Mouse (Mus musculus) midbrain, embryonic 12.5 days (tissue): Measurements from ENCODE around the gene Rpl9. TPM values are rescaled to one million over a fixed set of nuclear protein-coding genes. Genes with fewer than 3 reads are reported as not detected.

ENCODE experiments used
- ATAC-seq: fragments of 200-750 bp; cut with Nextera tagmentation; 2 replicates; pipeline ENCODE4 v1.8.0; 2017; ENCODE audit warnings: low read depth, moderate TSS enrichment, moderate library complexity; ENCODE audit not compliant: low FRiP score
- H3K27ac ChIP-seq: fragments of 300-500 bp; sonication (generic); replicated peaks from 2 replicates; pipeline ENCODE4 v1.5.1; 2016; ENCODE audit warnings: mild to moderate bottlenecking
- H3K27me3 ChIP-seq: fragments of 300-500 bp; sonication (generic); 2 replicates; pipeline ENCODE4 v1.6.1; 2016; ENCODE audit warnings: mild to moderate bottlenecking
- H3K36me3 ChIP-seq: fragments of 300-500 bp; sonication (generic); 2 replicates; pipeline ENCODE4 v1.6.1; 2016
- H3K4me1 ChIP-seq: fragments of 300-500 bp; sonication (generic); 2 replicates; pipeline ENCODE4 v1.6.1; 2016
- H3K4me2 ChIP-seq: fragments of 300-500 bp; sonication (generic); replicated peaks from 2 replicates; pipeline ENCODE4 v1.6.1; 2016; ENCODE audit warnings: mild to moderate bottlenecking, moderate library complexity
- H3K4me3 ChIP-seq: fragments of 300-500 bp; sonication (generic); 2 replicates; pipeline ENCODE4 v1.5.1; 2016; ENCODE audit warnings: mild to moderate bottlenecking
- H3K9ac ChIP-seq: fragments of 300-500 bp; sonication (generic); replicated peaks from 2 replicates; pipeline ENCODE4 v1.6.1; 2016; ENCODE audit warnings: mild to moderate bottlenecking, moderate library complexity
- H3K9me3 ChIP-seq: fragments of 300-500 bp; sonication (generic); 2 replicates; pipeline ENCODE4 v1.6.1; 2016; ENCODE audit warnings: mild to moderate bottlenecking
- WGBS: fragments of 180-500 bp; shearing (Covaris S2); methylation state at CpG from one replicate; pipeline ENCODE4 v1.1.7; 2016; 5-methylcytosine and 5-hydroxymethylcytosine counted together
- polyA plus RNA-seq: library from polyadenylated mRNA; unstranded; fragments of >200 nt; fragmentation: Nextera tagmentation; extraction: Ambion mirVana; gene quantifications from 2 replicates; pipeline ENCODE4 v1.2.1, GENCODE M21; 2016

Rpl9 gene
- polyA plus RNA-seq, 1 experiment from 2014 or later, result 717 TPM

DNA sequence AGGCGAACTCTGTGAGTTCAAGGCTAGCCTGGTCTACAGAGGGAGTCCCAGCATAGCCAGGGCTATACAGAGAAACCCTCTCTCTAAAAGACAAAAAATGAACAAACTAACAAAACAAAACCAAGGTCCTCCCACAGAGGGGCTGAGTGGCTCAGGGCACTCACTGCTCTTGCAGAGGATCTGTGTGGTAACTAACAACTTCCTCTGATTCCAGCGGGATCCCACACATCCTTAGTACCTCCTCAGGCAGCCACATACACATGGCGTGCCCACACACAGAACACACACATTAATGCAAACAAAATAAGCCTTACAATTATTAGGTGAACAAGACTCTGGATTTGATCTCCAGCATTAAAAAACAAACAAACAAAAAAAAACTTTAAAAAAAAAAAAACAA is 33.5 kb downstream of the Rpl9 start:
- ATAC-seq, result no peak
- Histone ChIP-seq H3K4me2 (no peak overlapping the region), H3K27ac (no peak overlapping the region), H3K9me3 (no peaks in the 10 kb centered on the region), H3K27me3 (no peaks in the 10 kb centered on the region), H3K4me3 (no peak overlapping the region), H3K36me3 (no peaks in the 10 kb centered on the region), H3K4me1 (no peaks in the 10 kb centered on the region), H3K9ac (no peak overlapping the region)
- WGBS, result 88% methylated on average over 3 of the region's 3 CpGs

DNA sequence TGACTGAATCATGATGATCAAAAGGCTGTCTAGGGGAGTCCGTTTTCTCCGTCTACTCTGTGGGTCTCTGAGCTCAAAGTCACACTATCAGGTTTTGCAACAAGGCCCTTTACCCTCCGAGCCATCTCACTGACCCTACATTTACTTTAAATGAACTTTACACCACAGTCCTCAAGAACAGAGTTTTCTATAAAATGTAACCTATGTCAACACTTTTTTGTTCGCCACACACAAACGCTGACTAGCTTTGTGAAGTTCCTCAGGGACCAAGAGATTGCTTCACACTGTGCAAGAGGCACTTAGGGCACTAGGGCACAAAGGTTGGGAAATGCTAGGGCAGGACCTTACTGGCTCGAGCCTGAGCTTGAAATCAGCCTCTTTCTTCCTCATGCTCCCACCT is 34.4 kb downstream of the Rpl9 start:
- Histone ChIP-seq H3K4me3 (no peak overlapping the region), H3K27me3 (no peaks in the 10 kb centered on the region), H3K4me2 (no peak overlapping the region), H3K9me3 (no peaks in the 10 kb centered on the region), H3K27ac (no peak overlapping the region), H3K4me1 (no peaks in the 10 kb centered on the region), H3K36me3 (no peaks in the 10 kb centered on the region), H3K9ac (no peak overlapping the region)
- 81% methylated on average over 6 of the region's 6 CpGs for WGBS
- no peak for ATAC-seq

DNA sequence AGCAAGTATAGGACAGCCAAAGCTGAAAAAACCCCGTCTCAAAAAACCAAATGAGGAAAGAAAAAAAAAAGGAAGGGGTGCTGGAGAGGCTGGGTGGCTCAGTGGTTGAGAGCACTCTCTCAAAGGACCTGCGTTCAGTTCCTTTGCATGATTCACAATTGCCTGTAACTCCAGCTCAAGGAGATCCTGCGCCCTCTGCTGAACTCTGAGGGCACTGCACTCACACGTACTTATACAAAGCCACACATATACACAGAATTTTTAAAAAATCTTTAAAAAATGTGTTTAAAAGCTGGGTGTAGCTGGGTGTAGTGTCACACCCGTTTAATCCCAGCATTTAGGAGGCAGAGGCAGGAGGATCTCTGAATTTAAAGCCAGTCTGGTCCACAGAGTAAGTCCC is 36.3 kb downstream of the Rpl9 start:
- no peaks in the 10 kb centered on the region for H3K9me3 ChIP-seq
- WGBS, result 76% methylated on average over 5 of the region's 5 CpGs
- H3K36me3 ChIP-seq, result no peaks in the 10 kb centered on the region
- H3K4me3 ChIP-seq, result no peak overlapping the region
- H3K9ac ChIP-seq, result no peak overlapping the region
- ATAC-seq, result no peak
- H3K27me3 ChIP-seq, result no peaks in the 10 kb centered on the region
- H3K4me2 ChIP-seq, result no peak overlapping the region
- H3K4me1 ChIP-seq, result no peaks in the 10 kb centered on the region
- H3K27ac ChIP-seq, result no peak overlapping the region

DNA sequence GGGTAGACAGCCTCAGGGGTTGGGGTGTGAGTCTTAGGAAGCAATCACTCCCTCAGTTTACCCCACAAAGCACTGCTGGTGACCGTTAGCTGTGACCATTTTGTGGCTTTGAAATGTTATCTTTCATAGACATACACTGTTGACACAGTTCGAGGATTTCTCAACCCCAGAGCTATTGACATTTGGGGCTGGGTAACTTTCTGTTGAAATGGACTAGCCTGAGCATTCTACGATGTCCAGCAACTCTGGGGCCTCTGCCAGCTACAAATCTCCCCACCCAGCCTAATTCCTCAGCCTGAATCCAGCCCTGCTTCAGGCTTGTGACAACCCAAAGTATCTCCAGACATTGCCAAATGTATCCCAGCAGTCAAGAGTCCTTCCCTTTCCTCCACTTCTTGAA is 37.1 kb downstream of the Rpl9 start:
- no peak overlapping the region for H3K4me3 ChIP-seq
- no peak overlapping the region for H3K4me2 ChIP-seq
- no peaks in the 10 kb centered on the region for H3K9me3 ChIP-seq
- no peak overlapping the region for H3K9ac ChIP-seq
- H3K27me3 ChIP-seq, result no peaks in the 10 kb centered on the region
- ATAC-seq, result no peak
- no peaks in the 10 kb centered on the region for H3K4me1 ChIP-seq
- H3K27ac ChIP-seq, result no peak overlapping the region
- H3K36me3 ChIP-seq, result no peaks in the 10 kb centered on the region
- WGBS, result 87% methylated on average over 3 of the region's 3 CpGs

DNA sequence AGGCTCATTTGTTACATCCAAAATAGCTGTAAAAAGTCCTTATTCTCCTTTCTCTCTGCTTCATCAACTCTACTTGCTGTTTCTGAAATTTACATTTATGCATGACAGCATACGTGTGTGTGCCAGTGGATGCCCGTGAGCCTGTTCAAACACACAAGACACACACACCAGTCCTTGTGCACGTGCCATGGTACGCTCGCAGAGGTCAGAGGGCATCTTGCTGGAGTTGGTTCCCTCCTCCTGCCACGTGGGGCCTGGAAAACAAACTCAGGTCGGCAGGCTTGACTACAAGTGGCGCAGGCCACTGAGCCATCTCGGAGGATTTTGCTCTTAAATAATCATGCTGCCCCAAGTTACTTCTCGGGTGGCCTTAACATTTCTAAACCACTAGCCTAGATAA is 40.7 kb downstream of the Rpl9 start:
- H3K4me2 ChIP-seq, result no peak overlapping the region
- H3K36me3 ChIP-seq, result no peaks in the 10 kb centered on the region
- no peaks in the 10 kb centered on the region for H3K4me1 ChIP-seq
- ATAC-seq, result no peak
- no peak overlapping the region for H3K9ac ChIP-seq
- no peak overlapping the region for H3K27ac ChIP-seq
- H3K27me3 ChIP-seq, result no peaks in the 10 kb centered on the region
- H3K4me3 ChIP-seq, result no peak overlapping the region
- H3K9me3 ChIP-seq, result no peaks in the 10 kb centered on the region
- 74% methylated on average over 10 of the region's 10 CpGs for WGBS

DNA sequence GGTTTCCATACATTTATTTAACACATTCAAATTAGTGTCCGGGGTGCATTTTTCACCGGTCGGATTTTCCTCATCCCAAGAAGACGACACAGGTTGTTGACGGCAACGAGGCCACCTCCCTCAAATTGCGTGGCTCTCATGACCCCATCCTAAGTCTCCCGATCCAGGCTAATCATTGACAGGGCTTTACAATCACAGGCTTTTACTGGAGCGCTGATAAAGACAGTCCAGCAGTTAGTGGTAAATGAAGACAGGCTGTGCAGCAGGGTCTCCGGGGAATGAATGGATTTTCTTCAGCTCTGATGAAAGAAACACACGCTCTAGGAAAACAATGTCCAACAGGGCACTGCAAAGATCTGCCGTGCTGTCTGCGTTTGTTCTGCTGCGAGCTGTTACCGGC is 43.1 kb downstream of the Rpl9 start, which contains the start of gene Klb:
Gene Klb (plus strand): TSS at position 147 of the 400 bp plus-strand sequence.
- Histone ChIP-seq H3K4me2 (peak within 1 kb of the TSS; percentile 35), H3K9ac (no peak within 1 kb of the TSS), H3K9me3 (no peaks in the 10 kb centered on the region), H3K27me3 (no peaks in the 10 kb centered on the region), H3K4me1 (no peaks in the 10 kb centered on the region), H3K4me3 (no peak within 1 kb of the TSS), H3K36me3 (no peaks in the 10 kb centered on the region), H3K27ac (no peak within 1 kb of the TSS)
- 54% methylated on average over 15 of the region's 15 CpGs for WGBS
- ATAC-seq, result no peak

DNA sequence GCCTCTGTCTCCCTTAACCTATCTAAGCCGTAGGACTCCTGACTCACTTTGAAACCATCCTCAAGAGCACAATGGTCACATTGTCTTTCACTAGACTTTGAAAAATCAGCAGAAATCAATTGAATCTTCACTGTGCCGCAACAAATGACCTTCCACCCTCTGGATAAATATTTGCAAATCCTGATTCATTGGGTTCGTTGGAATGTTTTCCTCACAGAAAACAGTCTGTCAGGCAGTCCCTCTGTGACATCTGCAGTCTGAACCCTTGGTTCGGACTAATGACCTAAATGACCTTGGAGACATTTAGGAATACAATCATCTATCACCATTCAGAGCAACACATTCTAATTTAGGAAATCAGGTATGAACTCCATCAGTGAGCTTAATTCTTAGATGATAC is 51.1 kb downstream of the Rpl9 start:
- WGBS, result 66% methylated on average over 4 of the region's 4 CpGs
- Histone ChIP-seq H3K4me2 (no peak overlapping the region), H3K9me3 (no peaks in the 10 kb centered on the region), H3K4me3 (no peak overlapping the region), H3K36me3 (no peaks in the 10 kb centered on the region), H3K27ac (no peak overlapping the region), H3K27me3 (no peaks in the 10 kb centered on the region), H3K9ac (no peak overlapping the region), H3K4me1 (peaks cover 3% of the 10 kb centered on the region)
- no peak for ATAC-seq

DNA sequence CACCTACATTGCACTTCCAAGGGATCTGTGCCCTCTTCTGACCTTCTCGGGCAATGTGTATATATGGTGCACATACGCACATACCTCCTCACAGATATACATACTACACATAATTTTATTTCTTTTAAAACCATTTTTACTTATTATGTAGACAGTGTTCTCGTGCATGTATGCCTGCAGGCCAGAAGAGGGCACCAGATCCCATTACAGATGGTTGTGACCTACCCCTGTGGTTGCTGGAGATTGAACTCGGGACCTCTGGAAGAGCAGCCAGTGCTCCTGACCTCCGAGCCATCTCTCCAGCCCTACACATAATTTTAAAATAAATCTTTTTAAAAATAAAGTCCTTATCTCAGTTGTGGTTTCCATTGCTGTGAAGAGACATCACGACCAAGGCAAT is 52.9 kb downstream of the Rpl9 start:
- WGBS, result 81% methylated on average over 6 of the region's 6 CpGs
- no peak overlapping the region for H3K4me2 ChIP-seq
- no peak overlapping the region for H3K4me3 ChIP-seq
- H3K9ac ChIP-seq, result no peak overlapping the region
- ATAC-seq, result no peak
- no peaks in the 10 kb centered on the region for H3K27me3 ChIP-seq
- H3K27ac ChIP-seq, result no peak overlapping the region
- H3K36me3 ChIP-seq, result no peaks in the 10 kb centered on the region
- no peaks in the 10 kb centered on the region for H3K9me3 ChIP-seq
- H3K4me1 ChIP-seq, result peaks cover 11% of the 10 kb centered on the region

Other genes starting within 250 kb of the Rpl9 start
- 16.6 and 18.1 TPM in 2 replicates for gene Wdr19, start 191.7 kb downstream of the Rpl9 start, polyA plus RNA-seq
- 68.4 and 73.5 TPM in 2 replicates for gene Rfc1, start 55.8 kb downstream of the Rpl9 start, polyA plus RNA-seq
- not detected in 2 replicates for gene Klb, start 43.1 kb downstream of the Rpl9 start, polyA plus RNA-seq
- gene Lias, start 53 bp upstream of the Rpl9 start, polyA plus RNA-seq, result 61.1 and 64.1 TPM in 2 replicates
- gene Ugdh, start 44.5 kb upstream of the Rpl9 start, polyA plus RNA-seq, result 67.7 and 69.3 TPM in 2 replicates
- gene Gm43552, start 101.4 kb upstream of the Rpl9 start, polyA plus RNA-seq, result not detected in 2 replicates
- gene Smim14, start 145.7 kb upstream of the Rpl9 start, polyA plus RNA-seq, result 117 and 118 TPM in 2 replicates
- 175 and 178 TPM in 2 replicates for gene Ube2k, start 145.8 kb upstream of the Rpl9 start, polyA plus RNA-seq